Mouse (Mus musculus): ENCODE data around the gene Gpa33. TPM values are rescaled to one million over a fixed set of nuclear protein-coding genes. Genes with fewer than 3 reads are reported as not detected.
"Not testable (repeated sequence)": the region's sequence is repeated elsewhere in the genome, so short reads cannot be mapped to it uniquely, and the experiment has no call there.

Gene Gpa33
- polyA plus RNA-seq, 1 experiment from 2014 or later = 0.38 TPM

- not testable (repeated sequence) for ATAC-seq (ENCODE audit: low FRiP score)
- 93% methylated on average over 9 of the region's 9 CpGs for WGBS
Measured at GRCm38 (mm10) chr1:166141868-166142267, 11.8 kb downstream of the Gpa33 start.

GRCm38 (mm10) chr1:166142369-166142768 lies 12.3 kb downstream of the Gpa33 start:
- 79% methylated on average over 6 of the region's 6 CpGs for WGBS
- Histone ChIP-seq H3K4me2 (no peak overlapping the region), H3K27ac (ENCODE audit: low read depth, low read length) (no peak overlapping the region), H3K36me3 (ENCODE audit: control insufficient read depth, insufficient read depth, low read length) (no peaks in the 10 kb centered on the region), H3K4me1 (ENCODE audit: control insufficient read depth, insufficient read depth, low read length) (no peaks in the 10 kb centered on the region), H3K27me3 (ENCODE audit: control insufficient read depth, insufficient read depth, low read length) (no peaks in the 10 kb centered on the region), H3K9me3 (ENCODE audit: control insufficient read depth, low read length) (no peaks in the 10 kb centered on the region), H3K4me3 (ENCODE audit: low read depth, low read length) (no peak overlapping the region), H3K9ac (ENCODE audit: low read length) (no peak overlapping the region)
- DNase-seq (ENCODE audit: low spot score, missing footprints) (no peak), ATAC-seq (ENCODE audit: low FRiP score) (no peak)

More at GRCm38 (mm10) chr1:166141868-166142267, 11.8 kb downstream of the Gpa33 start:
- not testable (repeated sequence) for H3K4me3 ChIP-seq (ENCODE audit: low read depth, low read length); H3K9me3 ChIP-seq (ENCODE audit: control insufficient read depth, low read length); H3K9ac ChIP-seq (ENCODE audit: low read length); H3K27me3 ChIP-seq (ENCODE audit: control insufficient read depth, insufficient read depth, low read length); H3K4me1 ChIP-seq (ENCODE audit: control insufficient read depth, insufficient read depth, low read length); H3K4me2 ChIP-seq; DNase-seq (ENCODE audit: low spot score, missing footprints); H3K27ac ChIP-seq (ENCODE audit: low read depth, low read length); H3K36me3 ChIP-seq (ENCODE audit: control insufficient read depth, insufficient read depth, low read length)

GRCm38 (mm10) chr1:166146626-166147025 lies 16.6 kb downstream of the Gpa33 start:
- Histone ChIP-seq H3K9me3 (ENCODE audit: control insufficient read depth, low read length) (no peaks in the 10 kb centered on the region), H3K4me1 (ENCODE audit: control insufficient read depth, insufficient read depth, low read length) (no peaks in the 10 kb centered on the region), H3K4me3 (ENCODE audit: low read depth, low read length) (no peak overlapping the region), H3K27me3 (ENCODE audit: control insufficient read depth, insufficient read depth, low read length) (no peaks in the 10 kb centered on the region), H3K9ac (ENCODE audit: low read length) (no peak overlapping the region), H3K4me2 (no peak overlapping the region), H3K36me3 (ENCODE audit: control insufficient read depth, insufficient read depth, low read length) (no peaks in the 10 kb centered on the region), H3K27ac (ENCODE audit: low read depth, low read length) (no peak overlapping the region)
- 89% methylated on average over 11 of the region's 11 CpGs for WGBS
- DNase-seq (ENCODE audit: low spot score, missing footprints) = no peak
- ATAC-seq (ENCODE audit: low FRiP score) = no peak

- H3K4me2 ChIP-seq = no peak overlapping the region
- H3K36me3 ChIP-seq (ENCODE audit: control insufficient read depth, insufficient read depth, low read length) = no peaks in the 10 kb centered on the region
- no peak overlapping the region for H3K9ac ChIP-seq (ENCODE audit: low read length)
- ATAC-seq (ENCODE audit: low FRiP score) = no peak
- H3K27ac ChIP-seq (ENCODE audit: low read depth, low read length) = no peak overlapping the region
- no peak for DNase-seq (ENCODE audit: low spot score, missing footprints)
- no peak overlapping the region for H3K4me3 ChIP-seq (ENCODE audit: low read depth, low read length)
- no peaks in the 10 kb centered on the region for H3K9me3 ChIP-seq (ENCODE audit: control insufficient read depth, low read length)
- H3K4me1 ChIP-seq (ENCODE audit: control insufficient read depth, insufficient read depth, low read length) = no peaks in the 10 kb centered on the region
- no peaks in the 10 kb centered on the region for H3K27me3 ChIP-seq (ENCODE audit: control insufficient read depth, insufficient read depth, low read length)
- 72% methylated on average over 3 of the region's 3 CpGs for WGBS
Measured at GRCm38 (mm10) chr1:166147657-166148056, 17.6 kb downstream of the Gpa33 start.

- H3K4me3 ChIP-seq (ENCODE audit: low read depth, low read length) = no peak overlapping the region
- H3K4me1 ChIP-seq (ENCODE audit: control insufficient read depth, insufficient read depth, low read length) = no peaks in the 10 kb centered on the region
- H3K36me3 ChIP-seq (ENCODE audit: control insufficient read depth, insufficient read depth, low read length) = no peaks in the 10 kb centered on the region
- no peak overlapping the region for H3K27ac ChIP-seq (ENCODE audit: low read depth, low read length)
- H3K9ac ChIP-seq (ENCODE audit: low read length) = no peak overlapping the region
- DNase-seq (ENCODE audit: low spot score, missing footprints) = no peak
- no peaks in the 10 kb centered on the region; the same call in 1 of the 2 replicates for H3K27me3 ChIP-seq (ENCODE audit: control insufficient read depth, insufficient read depth, low read length)
- no peaks in the 10 kb centered on the region for H3K9me3 ChIP-seq (ENCODE audit: control insufficient read depth, low read length)
- ATAC-seq (ENCODE audit: low FRiP score) = no peak
- WGBS = 89% methylated on average over 4 of the region's 4 CpGs
- H3K4me2 ChIP-seq = no peak overlapping the region
Measured at GRCm38 (mm10) chr1:166149441-166149840, 19.4 kb downstream of the Gpa33 start.

- WGBS = 86% methylated on average over 7 of the region's 7 CpGs
- Histone ChIP-seq H3K4me3 (ENCODE audit: low read depth, low read length) (no peak overlapping the region), H3K4me1 (ENCODE audit: control insufficient read depth, insufficient read depth, low read length) (no peaks in the 10 kb centered on the region), H3K27me3 (ENCODE audit: control insufficient read depth, insufficient read depth, low read length) (peaks cover 4% of the 10 kb centered on the region; the same call in 1 of the 2 replicates), H3K4me2 (no peak overlapping the region), H3K36me3 (ENCODE audit: control insufficient read depth, insufficient read depth, low read length) (no peaks in the 10 kb centered on the region), H3K9me3 (ENCODE audit: control insufficient read depth, low read length) (no peaks in the 10 kb centered on the region), H3K27ac (ENCODE audit: low read depth, low read length) (no peak overlapping the region), H3K9ac (ENCODE audit: low read length) (no peak overlapping the region)
- ATAC-seq (ENCODE audit: low FRiP score) (no peak), DNase-seq (ENCODE audit: low spot score, missing footprints) (no peak)
Measured at GRCm38 (mm10) chr1:166150035-166150434, 20.0 kb downstream of the Gpa33 start.

GRCm38 (mm10) chr1:166151341-166151740 lies 21.3 kb downstream of the Gpa33 start:
- DNase-seq (ENCODE audit: low spot score, missing footprints) (peak; percentile 79), ATAC-seq (ENCODE audit: low FRiP score) (no peak)
- 64% methylated on average over 11 of the region's 11 CpGs for WGBS
- no peak overlapping the region for H3K27ac ChIP-seq (ENCODE audit: low read depth, low read length)
- H3K4me2 ChIP-seq = no peak overlapping the region
- no peaks in the 10 kb centered on the region for H3K4me1 ChIP-seq (ENCODE audit: control insufficient read depth, insufficient read depth, low read length)
- peaks cover 8% of the 10 kb centered on the region; the same call in 1 of the 2 replicates for H3K27me3 ChIP-seq (ENCODE audit: control insufficient read depth, insufficient read depth, low read length)
- H3K9me3 ChIP-seq (ENCODE audit: control insufficient read depth, low read length) = no peaks in the 10 kb centered on the region
- H3K4me3 ChIP-seq (ENCODE audit: low read depth, low read length) = no peak overlapping the region
- H3K9ac ChIP-seq (ENCODE audit: low read length) = no peak overlapping the region
- no peaks in the 10 kb centered on the region for H3K36me3 ChIP-seq (ENCODE audit: control insufficient read depth, insufficient read depth, low read length)

- Histone ChIP-seq H3K9me3 (ENCODE audit: control insufficient read depth, low read length) (no peaks in the 10 kb centered on the region), H3K9ac (ENCODE audit: low read length) (no peak overlapping the region), H3K27ac (ENCODE audit: low read depth, low read length) (no peak overlapping the region), H3K4me3 (ENCODE audit: low read depth, low read length) (no peak overlapping the region), H3K27me3 (ENCODE audit: control insufficient read depth, insufficient read depth, low read length) (peaks cover 8% of the 10 kb centered on the region; the same call in 1 of the 2 replicates), H3K4me1 (ENCODE audit: control insufficient read depth, insufficient read depth, low read length) (no peaks in the 10 kb centered on the region), H3K36me3 (ENCODE audit: control insufficient read depth, insufficient read depth, low read length) (no peaks in the 10 kb centered on the region), H3K4me2 (no peak overlapping the region)
- 90% methylated on average over 10 of the region's 10 CpGs for WGBS
- DNase-seq (ENCODE audit: low spot score, missing footprints) = no peak
- no peak for ATAC-seq (ENCODE audit: low FRiP score)
Measured at GRCm38 (mm10) chr1:166152034-166152433, 22.0 kb downstream of the Gpa33 start.

- H3K27ac ChIP-seq (ENCODE audit: low read depth, low read length) = no peak overlapping the region
- no peaks in the 10 kb centered on the region for H3K36me3 ChIP-seq (ENCODE audit: control insufficient read depth, insufficient read depth, low read length)
- H3K27me3 ChIP-seq (ENCODE audit: control insufficient read depth, insufficient read depth, low read length) = peaks cover 8% of the 10 kb centered on the region; the same call in 1 of the 2 replicates
- H3K9ac ChIP-seq (ENCODE audit: low read length) = no peak overlapping the region
- no peak overlapping the region for H3K4me3 ChIP-seq (ENCODE audit: low read depth, low read length)
- ATAC-seq (ENCODE audit: low FRiP score) (peak; percentile 57), DNase-seq (ENCODE audit: low spot score, missing footprints) (peak; percentile 99)
- H3K4me1 ChIP-seq (ENCODE audit: control insufficient read depth, insufficient read depth, low read length) = no peaks in the 10 kb centered on the region
- H3K4me2 ChIP-seq = no peak overlapping the region
- 15% methylated on average over 18 of the region's 18 CpGs for WGBS
- H3K9me3 ChIP-seq (ENCODE audit: control insufficient read depth, low read length) = no peaks in the 10 kb centered on the region
Measured at GRCm38 (mm10) chr1:166153351-166154120, 23.5 kb downstream of the Gpa33 start.

Measured in midbrain, embryonic 11.5 days (tissue).